Mouse (Mus musculus) hindbrain, embryonic 15.5 days (tissue): ENCODE data around the gene Htra3. TPM values are rescaled to one million over a fixed set of nuclear protein-coding genes. Genes with fewer than 3 reads are reported as not detected.

Experiments
- ATAC-seq: fragments of 200-750 bp; cut with Nextera tagmentation; 2 replicates; pipeline ENCODE4 v1.8.0; 2017; ENCODE audit warnings: low read depth, moderate number of reproducible peaks, moderate TSS enrichment; ENCODE audit not compliant: low FRiP score
- H3K27ac ChIP-seq: fragments of 300-500 bp; sonication (generic); replicated peaks from 2 replicates; pipeline ENCODE4 v1.5.1; 2015; ENCODE audit warnings: mild to moderate bottlenecking, inconsistent platforms
- H3K27me3 ChIP-seq: fragments of 300-500 bp; sonication (generic); 2 replicates; pipeline ENCODE4 v1.6.1; 2015; ENCODE audit warnings: control low read depth, inconsistent platforms
- H3K36me3 ChIP-seq: fragments of 300-500 bp; sonication (generic); 2 replicates; pipeline ENCODE4 v1.6.1; 2015; ENCODE audit warnings: control low read depth, inconsistent platforms
- H3K4me1 ChIP-seq: fragments of 300-500 bp; sonication (generic); replicated peaks from 2 replicates; pipeline ENCODE4 v1.6.1; 2015; ENCODE audit warnings: control low read depth, inconsistent platforms
- H3K4me2 ChIP-seq: fragments of 300-500 bp; sonication (generic); 2 replicates; pipeline ENCODE4 v1.6.1; 2015; ENCODE audit warnings: moderate library complexity, mild to moderate bottlenecking, inconsistent platforms
- H3K4me3 ChIP-seq: fragments of 300-500 bp; sonication (generic); 2 replicates; pipeline ENCODE4 v1.5.1; 2015; ENCODE audit warnings: mild to moderate bottlenecking, inconsistent platforms
- H3K9ac ChIP-seq: fragments of 300-500 bp; sonication (generic); 2 replicates; pipeline ENCODE4 v1.6.1; 2015; ENCODE audit warnings: inconsistent platforms
- H3K9me3 ChIP-seq: fragments of 300-500 bp; sonication (generic); 2 replicates; pipeline ENCODE4 v1.6.1; 2016; ENCODE audit warnings: control low read depth, inconsistent platforms
- WGBS: fragments of 180-500 bp; shearing (Covaris S2); methylation state at CpG from one replicate; pipeline ENCODE4 v1.1.7; 2015; 5-methylcytosine and 5-hydroxymethylcytosine counted together
- polyA plus RNA-seq: library from polyadenylated mRNA; unstranded; fragments of >200 nt; fragmentation: Nextera tagmentation; extraction: Ambion mirVana; gene quantifications from 2 replicates; pipeline ENCODE4 v1.2.1, GENCODE M21; 2015

Htra3 gene
- polyA plus RNA-seq, 1 experiment from 2014 or later = 19.3 TPM

- Histone ChIP-seq H3K9me3 (no peaks in the 10 kb centered on the region), H3K4me2 (no peak overlapping the region), H3K9ac (no peak overlapping the region), H3K27me3 (no peaks in the 10 kb centered on the region), H3K27ac (no peak overlapping the region), H3K4me1 (peaks cover 16% of the 10 kb centered on the region), H3K36me3 (no peaks in the 10 kb centered on the region), H3K4me3 (no peak overlapping the region)
- ATAC-seq = no peak
- 70% methylated on average over 7 of the region's 7 CpGs for WGBS
Observed at GRCm38 (mm10) chr5:35607784-35608183, 71.8 kb downstream of the Htra3 start.

- Histone ChIP-seq H3K36me3 (peaks cover 3% of the 10 kb centered on the region; the same call in 1 of the 2 replicates), H3K4me2 (no peak overlapping the region), H3K9me3 (no peaks in the 10 kb centered on the region), H3K4me1 (peaks cover 16% of the 10 kb centered on the region), H3K9ac (no peak overlapping the region), H3K27ac (no peak overlapping the region), H3K27me3 (no peaks in the 10 kb centered on the region), H3K4me3 (no peak overlapping the region)
- 89% methylated on average over 7 of the region's 7 CpGs for WGBS
- ATAC-seq = no peak
Observed at GRCm38 (mm10) chr5:35606800-35607199, 72.8 kb downstream of the Htra3 start.

GRCm38 (mm10) chr5:35605355-35605754, 74.2 kb downstream of the Htra3 start:
- no peak overlapping the region for H3K9ac ChIP-seq
- no peak overlapping the region for H3K4me2 ChIP-seq
- no peak overlapping the region for H3K4me3 ChIP-seq
- H3K4me1 ChIP-seq = peaks cover 16% of the 10 kb centered on the region
- H3K27me3 ChIP-seq = no peaks in the 10 kb centered on the region
- H3K36me3 ChIP-seq = peaks cover 3% of the 10 kb centered on the region; the same call in 1 of the 2 replicates
- H3K27ac ChIP-seq = no peak overlapping the region
- ATAC-seq = no peak
- 89% methylated on average over 7 of the region's 7 CpGs for WGBS
- H3K9me3 ChIP-seq = no peaks in the 10 kb centered on the region

Other genes with a start within 250 kb of the Htra3 start
- 1.3 and 1.8 TPM in 2 replicates for gene Cpz, start 154.1 kb downstream of the Htra3 start, polyA plus RNA-seq
- gene Trmt44, start 104.7 kb downstream of the Htra3 start, polyA plus RNA-seq = 7.0 and 7.1 TPM in 2 replicates
- gene Acox3, start 96.7 kb downstream of the Htra3 start, polyA plus RNA-seq = 12.3 and 13.4 TPM in 2 replicates
- 2.9 and 3.8 TPM in 2 replicates for gene Sh3tc1, start 60.2 kb upstream of the Htra3 start, polyA plus RNA-seq
- gene Ablim2, start 78.1 kb upstream of the Htra3 start, polyA plus RNA-seq = 29.3 and 32.6 TPM in 2 replicates
- gene Afap1, start 213.5 kb upstream of the Htra3 start, polyA plus RNA-seq = 67.5 and 73.2 TPM in 2 replicates